Mouse (Mus musculus): ENCODE data around the gene Kcna5. TPM values are rescaled to one million over a fixed set of nuclear protein-coding genes. Genes with fewer than 3 reads are reported as not detected.

Kcna5 gene
- polyA plus RNA-seq, 1 experiment: not detected

DNA sequence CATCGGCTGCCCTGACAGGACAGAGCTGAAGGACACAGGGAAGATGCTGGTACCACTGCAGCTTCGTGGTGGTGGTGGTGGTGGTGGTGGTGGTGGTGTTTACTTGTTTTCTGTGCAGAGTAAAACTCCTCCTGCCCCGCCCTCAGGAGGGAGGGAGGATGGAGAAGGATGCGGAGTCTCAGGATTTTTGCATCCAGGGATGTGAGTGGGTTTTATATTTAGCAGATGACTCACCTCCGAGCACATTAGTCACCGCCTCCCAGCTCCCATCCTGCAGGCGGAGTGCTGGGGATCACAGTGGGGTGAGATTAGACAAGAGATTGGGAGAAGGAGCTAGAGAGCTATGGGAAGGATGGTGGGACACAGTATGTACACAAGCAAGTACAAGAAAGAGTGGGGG, 34.6 kb upstream of the Kcna5 start:
- TF ChIP-seq CTCF (IDR thresholded peaks at IDR 0.05; ENCODE audit: control insufficient read depth, insufficient read depth, low read length) (no peak), POLR2A (IDR thresholded peaks at IDR 0.05; ENCODE audit: borderline replicate concordance, control insufficient read depth, low read depth, low read length) (no peak)
- Histone ChIP-seq H3K4me1 (ENCODE audit: control insufficient read depth, insufficient read depth, low read length) (no peaks in the 10 kb centered on the region), H3K27ac (ENCODE audit: control insufficient read depth, insufficient read depth, low read depth, low read length, poor library complexity) (no peak overlapping the region), H3K4me3 (replicated peaks; ENCODE audit: control insufficient read depth, low read depth, low read length) (no peak overlapping the region)
- whole genome bisulfite sequencing: 61% methylated on average over 7 of the region's 7 CpGs

DNA sequence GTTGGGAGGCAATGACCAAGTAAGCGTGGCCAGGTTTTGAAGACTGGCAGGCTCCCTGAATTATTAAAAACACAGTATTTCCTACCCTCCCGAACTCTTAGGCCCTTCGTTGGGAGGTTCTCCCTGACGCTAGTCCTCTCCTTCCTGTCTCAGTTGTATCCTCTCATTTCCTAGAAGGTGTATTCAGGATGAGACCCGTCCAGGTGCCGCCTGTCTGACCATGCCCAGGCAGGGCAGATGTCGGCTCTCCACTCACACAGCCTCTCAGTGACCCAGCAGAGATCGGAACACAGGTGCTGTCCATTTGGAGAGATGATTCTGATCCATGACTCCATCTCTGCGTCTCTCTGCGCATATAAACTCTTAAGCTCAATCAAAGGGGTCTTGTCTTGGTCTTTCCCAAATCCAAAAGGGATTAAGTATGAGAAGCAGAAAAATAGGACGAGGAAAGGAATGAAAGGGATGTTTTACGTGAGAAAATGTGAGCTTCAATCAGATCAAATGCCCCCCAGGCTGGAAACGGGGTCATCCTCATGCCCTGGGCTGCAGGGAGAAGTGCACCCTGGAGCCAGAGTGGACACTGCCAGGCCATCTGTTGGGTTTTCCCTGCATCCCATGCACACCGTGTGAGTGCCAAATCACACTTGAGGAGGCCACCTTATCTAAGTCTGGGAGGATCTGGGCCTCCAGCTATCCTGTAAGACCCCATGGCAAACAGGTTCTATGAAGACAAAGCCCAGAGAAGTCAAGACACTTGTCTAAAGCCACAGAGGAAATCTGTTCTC, 33.0 kb upstream of the Kcna5 start:
- no peak overlapping the region for H3K4me3 ChIP-seq (replicated peaks; ENCODE audit: control insufficient read depth, low read depth, low read length)
- H3K27ac ChIP-seq (ENCODE audit: control insufficient read depth, insufficient read depth, low read depth, low read length, poor library complexity): no peak overlapping the region
- TF ChIP-seq POLR2A (IDR thresholded peaks at IDR 0.05; ENCODE audit: borderline replicate concordance, control insufficient read depth, low read depth, low read length) (no peak), CTCF (IDR thresholded peaks at IDR 0.05; ENCODE audit: control insufficient read depth, insufficient read depth, low read length) (no peak)
- 77% methylated on average over 14 of the region's 14 CpGs for WGBS
- no peaks in the 10 kb centered on the region for H3K4me1 ChIP-seq (ENCODE audit: control insufficient read depth, insufficient read depth, low read length)

DNA sequence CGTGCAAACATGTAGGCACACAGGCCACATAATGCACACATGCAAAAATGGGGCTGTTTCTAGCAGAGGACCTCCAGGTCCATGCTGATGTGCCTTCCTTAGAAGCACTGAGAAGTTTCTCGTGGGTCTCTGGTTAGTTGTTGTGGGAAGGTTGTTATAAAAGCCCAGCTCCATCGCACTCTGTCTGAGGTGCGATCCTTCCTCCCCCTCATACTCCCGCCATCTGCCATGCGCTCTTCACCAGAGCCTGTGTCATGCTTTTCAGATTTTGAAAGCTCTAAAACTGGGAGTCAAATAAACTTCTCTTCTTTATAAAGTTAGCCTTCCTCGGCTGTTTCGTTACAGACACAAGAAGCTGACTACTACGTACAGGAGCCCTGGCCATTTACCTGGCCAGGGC, 32.1 kb upstream of the Kcna5 start:
- no peak overlapping the region for H3K27ac ChIP-seq (ENCODE audit: control insufficient read depth, insufficient read depth, low read depth, low read length, poor library complexity)
- TF ChIP-seq CTCF (IDR thresholded peaks at IDR 0.05; ENCODE audit: control insufficient read depth, insufficient read depth, low read length) (no peak), POLR2A (IDR thresholded peaks at IDR 0.05; ENCODE audit: borderline replicate concordance, control insufficient read depth, low read depth, low read length) (no peak)
- no peaks in the 10 kb centered on the region for H3K4me1 ChIP-seq (ENCODE audit: control insufficient read depth, insufficient read depth, low read length)
- WGBS: 82% methylated on average over 9 of the region's 9 CpGs
- no peak overlapping the region for H3K4me3 ChIP-seq (replicated peaks; ENCODE audit: control insufficient read depth, low read depth, low read length)

GRCm38 (mm10) chr6:126564376-126564775, 29.2 kb upstream of the Kcna5 start:
- H3K4me3 ChIP-seq (replicated peaks; ENCODE audit: control insufficient read depth, low read depth, low read length): no peak overlapping the region
- 59% methylated on average over 6 of the region's 6 CpGs for WGBS
- TF ChIP-seq CTCF (IDR thresholded peaks at IDR 0.05; ENCODE audit: control insufficient read depth, insufficient read depth, low read length) (no peak), POLR2A (IDR thresholded peaks at IDR 0.05; ENCODE audit: borderline replicate concordance, control insufficient read depth, low read depth, low read length) (no peak)
- H3K4me1 ChIP-seq (ENCODE audit: control insufficient read depth, insufficient read depth, low read length): no peaks in the 10 kb centered on the region
- H3K27ac ChIP-seq (ENCODE audit: control insufficient read depth, insufficient read depth, low read depth, low read length, poor library complexity): no peak overlapping the region

DNA sequence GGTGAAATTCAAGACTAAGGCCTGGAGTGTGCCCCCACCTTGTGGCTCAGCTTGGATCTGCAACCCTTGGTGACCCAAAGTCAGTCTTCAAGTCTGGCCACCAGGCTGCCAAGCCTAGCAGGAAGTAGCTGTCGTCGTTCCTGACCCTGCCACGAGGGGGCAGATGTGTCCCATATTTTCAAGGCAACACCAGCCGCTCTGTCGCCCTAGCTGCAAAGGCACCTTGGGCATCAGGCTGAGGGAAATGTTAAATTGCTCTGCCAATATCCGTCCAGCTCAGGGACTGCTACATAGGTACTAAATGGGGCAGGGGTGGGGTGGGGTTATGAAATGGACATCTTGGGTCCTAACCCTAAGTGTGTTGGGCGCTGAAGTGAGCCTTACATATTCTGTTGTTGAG, 28.7 kb upstream of the Kcna5 start:
- Histone ChIP-seq H3K4me3 (replicated peaks; ENCODE audit: control insufficient read depth, low read depth, low read length) (no peak overlapping the region), H3K4me1 (ENCODE audit: control insufficient read depth, insufficient read depth, low read length) (no peaks in the 10 kb centered on the region), H3K27ac (ENCODE audit: control insufficient read depth, insufficient read depth, low read depth, low read length, poor library complexity) (no peak overlapping the region)
- WGBS: 23% methylated on average over 7 of the region's 7 CpGs
- no peak for TF ChIP-seq POLR2A (IDR thresholded peaks at IDR 0.05; ENCODE audit: borderline replicate concordance, control insufficient read depth, low read depth, low read length)
- TF ChIP-seq CTCF (IDR thresholded peaks at IDR 0.05; ENCODE audit: control insufficient read depth, insufficient read depth, low read length): peak; percentile 78

DNA sequence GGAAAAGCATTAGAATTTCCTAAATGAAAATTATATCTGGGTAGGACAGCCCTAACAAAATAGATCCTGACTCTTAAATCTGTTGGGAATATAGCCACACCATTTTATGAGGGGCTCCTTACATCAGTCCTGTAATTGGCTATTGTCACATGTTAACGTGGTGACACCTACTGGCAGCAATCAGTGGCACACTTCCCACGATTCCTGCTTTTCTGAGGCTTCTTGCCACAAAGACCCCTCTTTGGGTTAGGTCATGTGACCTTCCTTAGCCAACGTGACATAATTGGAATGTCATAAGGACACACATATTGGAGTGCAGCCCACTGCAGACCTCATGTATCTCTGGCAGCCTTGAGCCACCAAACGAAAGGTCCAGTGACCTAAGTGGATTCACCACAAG, 26.5 kb upstream of the Kcna5 start:
- Histone ChIP-seq H3K27ac (ENCODE audit: control insufficient read depth, insufficient read depth, low read depth, low read length, poor library complexity) (no peak overlapping the region), H3K4me1 (ENCODE audit: control insufficient read depth, insufficient read depth, low read length) (no peaks in the 10 kb centered on the region), H3K4me3 (replicated peaks; ENCODE audit: control insufficient read depth, low read depth, low read length) (no peak overlapping the region)
- TF ChIP-seq POLR2A (IDR thresholded peaks at IDR 0.05; ENCODE audit: borderline replicate concordance, control insufficient read depth, low read depth, low read length) (no peak), CTCF (IDR thresholded peaks at IDR 0.05; ENCODE audit: control insufficient read depth, insufficient read depth, low read length) (no peak)
- WGBS: 26% methylated on average over 4 of the region's 4 CpGs

DNA sequence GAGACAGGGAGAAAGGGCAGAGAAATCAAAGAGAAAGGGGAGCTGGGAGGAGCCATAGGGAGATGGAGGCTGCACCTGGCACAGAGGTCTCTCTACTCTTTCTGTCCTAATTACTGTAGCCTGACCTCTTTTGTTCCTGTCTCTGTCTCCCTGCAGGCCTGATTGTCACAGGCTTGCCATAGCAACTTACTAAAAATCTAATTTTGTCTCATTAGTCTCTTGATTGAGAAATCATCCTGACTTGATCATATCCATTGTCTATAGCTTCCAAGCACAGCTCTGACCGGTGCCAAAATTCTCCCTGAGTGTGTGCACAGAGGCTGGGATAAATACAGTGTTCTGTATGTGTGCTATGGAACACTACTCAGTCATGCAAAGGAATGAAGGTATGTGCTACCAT, 25.5 kb upstream of the Kcna5 start:
- H3K4me3 ChIP-seq (replicated peaks; ENCODE audit: control insufficient read depth, low read depth, low read length): no peak overlapping the region
- H3K27ac ChIP-seq (ENCODE audit: control insufficient read depth, insufficient read depth, low read depth, low read length, poor library complexity): no peak overlapping the region
- no peaks in the 10 kb centered on the region for H3K4me1 ChIP-seq (ENCODE audit: control insufficient read depth, insufficient read depth, low read length)
- no peak for TF ChIP-seq POLR2A (IDR thresholded peaks at IDR 0.05; ENCODE audit: borderline replicate concordance, control insufficient read depth, low read depth, low read length)
- TF ChIP-seq CTCF (IDR thresholded peaks at IDR 0.05; ENCODE audit: control insufficient read depth, insufficient read depth, low read length): no peak
- 82% methylated on average over 1 of the region's 1 CpGs for WGBS

DNA sequence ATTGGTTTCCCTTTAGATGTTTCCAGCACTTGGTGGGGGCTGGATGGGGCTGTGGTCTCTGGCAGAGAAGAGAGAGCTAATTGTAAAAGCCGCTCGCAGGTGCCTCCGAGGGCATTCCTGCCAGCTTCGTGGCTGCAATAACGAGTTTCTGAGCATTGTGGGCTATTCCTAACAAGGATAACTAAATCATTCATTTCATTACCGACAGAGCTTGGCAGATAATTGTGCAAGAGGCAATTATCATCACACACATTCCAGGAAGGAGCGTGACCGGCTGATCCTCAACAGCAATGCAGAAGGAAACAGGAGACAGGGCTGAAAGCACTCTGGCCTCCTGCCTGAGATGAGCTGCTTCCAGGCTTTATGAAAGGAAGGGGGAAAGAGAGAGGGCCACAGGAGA, 24.8 kb upstream of the Kcna5 start:
- TF ChIP-seq POLR2A (IDR thresholded peaks at IDR 0.05; ENCODE audit: borderline replicate concordance, control insufficient read depth, low read depth, low read length) (no peak), CTCF (IDR thresholded peaks at IDR 0.05; ENCODE audit: control insufficient read depth, insufficient read depth, low read length) (no peak)
- H3K4me3 ChIP-seq (replicated peaks; ENCODE audit: control insufficient read depth, low read depth, low read length): no peak overlapping the region
- H3K4me1 ChIP-seq (ENCODE audit: control insufficient read depth, insufficient read depth, low read length): no peaks in the 10 kb centered on the region
- WGBS: 55% methylated on average over 8 of the region's 8 CpGs
- no peak overlapping the region for H3K27ac ChIP-seq (ENCODE audit: control insufficient read depth, insufficient read depth, low read depth, low read length, poor library complexity)

DNA sequence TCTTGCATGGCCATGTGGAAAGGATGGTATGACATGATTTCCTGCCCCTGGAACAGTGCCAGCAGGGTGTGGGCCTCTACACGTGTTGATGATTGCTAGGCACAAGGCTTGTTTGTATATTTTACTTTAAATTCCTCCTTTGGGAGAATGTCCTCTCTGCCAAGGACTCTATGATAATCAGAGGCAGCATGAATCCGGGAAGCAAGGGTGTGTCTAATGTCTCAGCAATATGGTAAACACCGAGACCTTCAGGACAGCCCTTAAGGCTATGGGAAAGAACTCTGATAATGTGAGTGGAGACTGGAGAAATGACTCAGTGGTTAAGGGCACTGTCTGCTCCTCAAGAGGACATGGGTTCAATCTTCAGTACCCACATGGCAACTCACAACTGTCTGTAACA, 23.1 kb upstream of the Kcna5 start:
- 58% methylated on average over 3 of the region's 3 CpGs for WGBS
- H3K4me3 ChIP-seq (replicated peaks; ENCODE audit: control insufficient read depth, low read depth, low read length): no peak overlapping the region
- TF ChIP-seq POLR2A (IDR thresholded peaks at IDR 0.05; ENCODE audit: borderline replicate concordance, control insufficient read depth, low read depth, low read length): no peak
- no peak for TF ChIP-seq CTCF (IDR thresholded peaks at IDR 0.05; ENCODE audit: control insufficient read depth, insufficient read depth, low read length)
- no peaks in the 10 kb centered on the region for H3K4me1 ChIP-seq (ENCODE audit: control insufficient read depth, insufficient read depth, low read length)
- H3K27ac ChIP-seq (ENCODE audit: control insufficient read depth, insufficient read depth, low read depth, low read length, poor library complexity): no peak overlapping the region
